Mouse (Mus musculus) liver, embryonic 14.5 days (tissue): ENCODE data around the gene Bcr. TPM values are rescaled to one million over a fixed set of nuclear protein-coding genes. Genes with fewer than 3 reads are reported as not detected.
A peak's percentile ranks its signal among the peaks of the same experiment; 100 is the strongest.

ENCODE experiments used
- ATAC-seq: fragments of 200-750 bp; cut with Nextera tagmentation; 2 replicates; pipeline ENCODE4 v1.8.0; 2017; ENCODE audit warnings: moderate number of reproducible peaks, mild to moderate bottlenecking, moderate library complexity; ENCODE audit not compliant: insufficient read depth
- DNase-seq, 3 experiments: peaks; one replicate each; pipeline ENCODE4 v3.0.0-alpha.2; 2012 to 2013; ENCODE audit warnings: low read depth in 3 of 3, low spot score in 3 of 3
- H3K27ac ChIP-seq: fragments of 300-500 bp; sonication (generic); 2 replicates; pipeline ENCODE4 v1.5.1; 2014; ENCODE audit warnings: moderate library complexity, mild to moderate bottlenecking, control low read depth, inconsistent platforms
- H3K27me3 ChIP-seq: fragments of 300-500 bp; sonication (generic); 2 replicates; pipeline ENCODE4 v1.6.1; 2014; ENCODE audit warnings: mild to moderate bottlenecking, low read length, moderate library complexity; ENCODE audit not compliant: control insufficient read depth, insufficient read depth
- H3K36me3 ChIP-seq: fragments of 300-500 bp; sonication (generic); replicated peaks from 2 replicates; pipeline ENCODE4 v1.6.1; 2014; ENCODE audit warnings: low read depth; ENCODE audit not compliant: control insufficient read depth, insufficient read depth
- H3K4me1 ChIP-seq, 2 experiments: fragments of 200-500 bp in 1 of 2; fragments of 300-500 bp in 1 of 2; sonication (generic) in 1 of 2; replicated peaks; 2 replicates each; pipeline ENCODE4 v1.6.1; 2012 to 2014; ENCODE audit warnings: antibody characterized with exemption in 1 of 2, inconsistent platforms in 1 of 2, low read length in 1 of 2; ENCODE audit not compliant: control insufficient read depth in 2 of 2, insufficient read depth in 2 of 2
- H3K4me2 ChIP-seq: fragments of 300-500 bp; sonication (generic); 2 replicates; pipeline ENCODE4 v1.6.1; 2014; ENCODE audit warnings: low read depth, mild to moderate bottlenecking, control low read depth, moderate library complexity
- H3K4me3 ChIP-seq, 2 experiments: fragments of 200-500 bp in 1 of 2; fragments of 300-500 bp in 1 of 2; sonication (generic) in 1 of 2; 2 replicates each; pipeline ENCODE4 v1.5.1; 2012 to 2014; ENCODE audit warnings: low read depth in 2 of 2, low read length in 2 of 2, mild to moderate bottlenecking in 2 of 2, control low read depth in 1 of 2, inconsistent platforms in 1 of 2, moderate library complexity in 1 of 2; ENCODE audit not compliant: insufficient read depth in 1 of 2
- H3K9ac ChIP-seq: fragments of 300-500 bp; sonication (generic); replicated peaks from 2 replicates; pipeline ENCODE4 v1.6.1; 2014; ENCODE audit warnings: mild to moderate bottlenecking, control low read depth, moderate library complexity
- H3K9me3 ChIP-seq: fragments of 300-500 bp; sonication (generic); 2 replicates; pipeline ENCODE4 v1.6.1; 2016; ENCODE audit warnings: low read length, mixed read lengths; ENCODE audit not compliant: control insufficient read depth
- CTCF ChIP-seq: IDR thresholded peaks from 2 replicates; pipeline ENCODE4 v1.5.1; 2016; ENCODE audit warnings: antibody characterized with exemption, low read depth, control low read depth
- EP300 ChIP-seq: IDR thresholded peaks from 2 replicates; pipeline ENCODE4 v1.6.1; 2016; ENCODE audit warnings: antibody characterized with exemption, low read depth
- WGBS: fragments of 180-500 bp; shearing (Covaris S2); extraction: QIAGEN DNeasy Blood & Tissue Kit; methylation state at CpG from one replicate; pipeline ENCODE4 v1.1.7; 2014; ENCODE audit not compliant: insufficient replicate concordance; 5-methylcytosine and 5-hydroxymethylcytosine counted together
- polyA plus RNA-seq, 2 experiments: library from polyadenylated mRNA; depleted of rRNA in 1 of 2; stranded (reverse) in 1 of 2; unstranded in 1 of 2; fragments of >200 nt; fragmentation: Nextera tagmentation in 1 of 2; extraction: Ambion mirVana in 1 of 2; gene quantifications; 2 replicates each; pipeline versions ENCODE4 v1.2.1 to v1.2.3; 2012 to 2014

Gene Bcr
- polyA plus RNA-seq, 2 experiments, result 0.85 to 3.5 TPM

GRCm38 (mm10) chr10:75091478-75092152 is 31.2 kb downstream of the Bcr start:
- no peak overlapping the region for H3K4me2 ChIP-seq
- no peak overlapping the region for H3K4me3 ChIP-seq
- 68% methylated on average over 10 of the region's 10 CpGs for WGBS
- H3K9me3 ChIP-seq, result no peaks in the 10 kb centered on the region
- H3K27ac ChIP-seq, result no peak overlapping the region
- ATAC-seq (no peak), DNase-seq (no peak)
- no peaks in the 10 kb centered on the region for H3K27me3 ChIP-seq
- TF ChIP-seq CTCF (no peak), EP300 (no peak)
- H3K9ac ChIP-seq, result no peak overlapping the region
- H3K36me3 ChIP-seq, result no peaks in the 10 kb centered on the region
- peaks cover 0 to 2% of the 10 kb centered on the region in 2 experiments; a peak in 1 of 4 replicates for H3K4me1 ChIP-seq

GRCm38 (mm10) chr10:75093252-75093987 is 33.0 kb downstream of the Bcr start:
- H3K4me2 ChIP-seq, result no peak overlapping the region
- H3K27me3 ChIP-seq, result no peaks in the 10 kb centered on the region
- no peak overlapping the region for H3K4me3 ChIP-seq
- DNase-seq (no peak), ATAC-seq (no peak)
- no peaks in the 10 kb centered on the region for H3K9me3 ChIP-seq
- H3K9ac ChIP-seq, result no peak overlapping the region
- peaks cover 0 to 13% of the 10 kb centered on the region in 2 experiments; a peak in 2 of 4 replicates for H3K4me1 ChIP-seq
- TF ChIP-seq EP300 (no peak), CTCF (no peak)
- H3K36me3 ChIP-seq, result no peaks in the 10 kb centered on the region
- H3K27ac ChIP-seq, result no peak overlapping the region
- WGBS, result 57% methylated on average over 22 of the region's 22 CpGs

GRCm38 (mm10) chr10:75094338-75094737 is 33.9 kb downstream of the Bcr start:
- Histone ChIP-seq H3K27ac (no peak overlapping the region), H3K4me1 (peaks cover 0 to 15% of the 10 kb centered on the region in 2 experiments; a peak in 2 of 4 replicates), H3K9ac (no peak overlapping the region), H3K4me2 (no peak overlapping the region), H3K4me3 (no peak overlapping the region), H3K27me3 (no peaks in the 10 kb centered on the region), H3K9me3 (no peaks in the 10 kb centered on the region), H3K36me3 (no peaks in the 10 kb centered on the region)
- 58% methylated on average over 1 of the region's 1 CpGs for WGBS
- DNase-seq (no peak), ATAC-seq (no peak)
- no peak for TF ChIP-seq EP300
- no peak for TF ChIP-seq CTCF

GRCm38 (mm10) chr10:75095216-75095615 is 34.8 kb downstream of the Bcr start:
- DNase-seq, result no peak
- H3K36me3 ChIP-seq, result no peaks in the 10 kb centered on the region
- WGBS, result 80% methylated on average over 7 of the region's 7 CpGs
- H3K9me3 ChIP-seq, result no peaks in the 10 kb centered on the region
- H3K27ac ChIP-seq, result no peak overlapping the region
- no peak overlapping the region for H3K9ac ChIP-seq
- ATAC-seq, result no peak
- no peaks in the 10 kb centered on the region for H3K27me3 ChIP-seq
- TF ChIP-seq EP300 (no peak), CTCF (no peak)
- H3K4me2 ChIP-seq, result no peak overlapping the region
- H3K4me1 ChIP-seq, result peaks cover 0 to 15% of the 10 kb centered on the region in 2 experiments; a peak in 2 of 4 replicates
- no peak overlapping the region for H3K4me3 ChIP-seq

GRCm38 (mm10) chr10:75098446-75099183 is 38.2 kb downstream of the Bcr start:
- 46% methylated on average over 10 of the region's 10 CpGs for WGBS
- Histone ChIP-seq H3K36me3 (no peaks in the 10 kb centered on the region), H3K4me2 (no peak overlapping the region), H3K4me3 (no peak overlapping the region), H3K9ac (no peak overlapping the region), H3K27ac (no peak overlapping the region), H3K27me3 (no peaks in the 10 kb centered on the region), H3K9me3 (no peaks in the 10 kb centered on the region), H3K4me1 (peaks cover 0 to 22% of the 10 kb centered on the region in 2 experiments; a peak in 2 of 4 replicates)
- ATAC-seq (peak; percentile 39; the same call in 1 of the 2 replicates), DNase-seq (no peak)
- TF ChIP-seq CTCF (no peak), EP300 (no peak)
